Mouse (Mus musculus): ENCODE measurements around the gene 1810055G02Rik. TPM values are rescaled to one million over a fixed set of nuclear protein-coding genes. Genes with fewer than 3 reads are reported as not detected.

1810055G02Rik gene
- polyA plus RNA-seq, 1 experiment from 2014 or later = 38.6 TPM

GRCm38 (mm10) chr19:3706258-3706657 lies 1.8 kb upstream of the 1810055G02Rik start:
- H3K9ac ChIP-seq (ENCODE audit: low read depth, low read length) = no peak overlapping the region
- ATAC-seq (ENCODE audit: low FRiP score, low TSS enrichment) = no peak
- no peak overlapping the region for H3K4me3 ChIP-seq (ENCODE audit: low read length)
- WGBS = 57% methylated on average over 1 of the region's 1 CpGs
- no peaks in the 10 kb centered on the region for H3K27me3 ChIP-seq (ENCODE audit: control insufficient read depth, insufficient read depth, low read length)
- peaks cover 9% of the 10 kb centered on the region; the same call in 1 of the 2 replicates for H3K4me1 ChIP-seq (ENCODE audit: control insufficient read depth, insufficient read depth, low read length)
- H3K27ac ChIP-seq (ENCODE audit: low read depth, low read length) = no peak overlapping the region
- no peak overlapping the region for H3K4me2 ChIP-seq (replicated peaks; ENCODE audit: low read depth, low read length)
- no peaks in the 10 kb centered on the region for H3K9me3 ChIP-seq (ENCODE audit: control insufficient read depth, low read length)
- peaks cover under 1% of the 10 kb centered on the region; the same call in 1 of the 2 replicates for H3K36me3 ChIP-seq (ENCODE audit: control insufficient read depth, insufficient read depth, low read length)

DNA sequence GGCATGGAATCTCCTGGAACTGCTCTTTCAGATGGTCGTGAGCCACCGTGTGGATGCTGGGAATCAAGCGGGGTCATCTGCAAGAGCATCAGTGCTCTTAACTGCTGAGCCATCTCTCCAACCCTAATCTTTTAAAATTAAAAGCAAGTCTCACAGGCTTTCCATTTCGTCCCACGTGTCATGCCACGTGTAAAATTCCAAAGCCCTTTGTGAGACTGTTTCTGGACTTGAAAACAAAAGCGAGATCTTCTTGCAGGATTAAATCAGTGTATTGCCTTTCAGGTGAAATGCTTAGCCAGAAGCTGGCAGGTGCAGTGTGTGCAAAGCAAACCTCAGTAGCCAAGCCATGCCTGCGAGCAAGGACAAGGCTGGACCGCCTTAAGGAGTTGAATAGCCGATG lies 540 bp upstream of the 1810055G02Rik start:
- H3K27me3 ChIP-seq (ENCODE audit: control insufficient read depth, insufficient read depth, low read length) = no peaks in the 10 kb centered on the region
- no peaks in the 10 kb centered on the region for H3K9me3 ChIP-seq (ENCODE audit: control insufficient read depth, low read length)
- WGBS = 38% methylated on average over 10 of the region's 10 CpGs
- no peak for ATAC-seq (ENCODE audit: low FRiP score, low TSS enrichment)
- H3K4me1 ChIP-seq (ENCODE audit: control insufficient read depth, insufficient read depth, low read length) = peaks cover 9% of the 10 kb centered on the region; the same call in 1 of the 2 replicates
- peak overlapping the region; percentile 86 for H3K27ac ChIP-seq (ENCODE audit: low read depth, low read length)
- H3K4me2 ChIP-seq (replicated peaks; ENCODE audit: low read depth, low read length) = peak overlapping the region; percentile 68
- peak overlapping the region; percentile 81 for H3K9ac ChIP-seq (ENCODE audit: low read depth, low read length)
- H3K36me3 ChIP-seq (ENCODE audit: control insufficient read depth, insufficient read depth, low read length) = peaks cover 5% of the 10 kb centered on the region; the same call in 1 of the 2 replicates
- H3K4me3 ChIP-seq (ENCODE audit: low read length) = peak overlapping the region; percentile 86

DNA sequence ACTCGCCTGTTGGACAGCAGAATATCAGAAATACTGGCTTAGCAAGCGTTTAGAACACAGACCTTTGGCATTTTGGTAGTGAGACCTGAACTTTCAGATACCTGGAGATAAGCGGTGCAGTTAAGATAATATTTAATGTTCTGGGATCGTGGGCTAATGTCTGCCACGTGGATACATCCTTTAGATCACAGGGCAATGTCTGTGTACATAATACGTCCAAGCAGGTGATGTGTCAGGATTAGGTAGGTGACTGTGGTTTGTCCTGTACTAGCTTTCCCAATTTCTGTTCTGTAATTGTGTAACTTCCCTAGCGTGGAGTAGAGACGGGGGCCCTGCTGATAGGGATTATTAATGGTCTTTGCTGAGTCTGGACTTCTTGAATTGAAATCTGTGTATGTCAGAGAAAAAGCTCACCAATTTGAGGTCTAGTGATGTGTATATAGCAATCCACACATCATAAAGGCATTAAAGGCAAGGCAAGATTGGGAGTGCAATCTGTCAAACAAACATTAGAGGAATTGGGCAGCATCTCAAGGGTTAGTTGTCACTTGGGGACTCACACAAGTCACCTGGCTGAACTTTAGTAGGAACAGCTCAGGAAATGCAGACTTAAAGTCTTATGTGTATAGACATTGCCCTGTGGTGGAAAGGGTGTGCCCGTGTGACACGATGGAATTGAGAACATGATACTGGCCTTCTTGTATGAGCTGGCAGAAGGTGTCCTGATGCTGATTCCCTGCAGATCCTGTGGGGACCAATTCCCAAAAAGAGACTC lies 1.1 kb downstream of the 1810055G02Rik start:
- Histone ChIP-seq H3K4me3 (ENCODE audit: low read length) (peak overlapping the region; percentile 86), H3K9me3 (ENCODE audit: control insufficient read depth, low read length) (no peaks in the 10 kb centered on the region), H3K27me3 (ENCODE audit: control insufficient read depth, insufficient read depth, low read length) (no peaks in the 10 kb centered on the region), H3K36me3 (ENCODE audit: control insufficient read depth, insufficient read depth, low read length) (peaks cover 6% of the 10 kb centered on the region; the same call in 1 of the 2 replicates), H3K9ac (ENCODE audit: low read depth, low read length) (peak overlapping the region; percentile 81), H3K27ac (ENCODE audit: low read depth, low read length) (peak overlapping the region; percentile 86; the same call in 1 of the 2 replicates), H3K4me2 (replicated peaks; ENCODE audit: low read depth, low read length) (peak overlapping the region; percentile 68), H3K4me1 (ENCODE audit: control insufficient read depth, insufficient read depth, low read length) (peaks cover 9% of the 10 kb centered on the region; the same call in 1 of the 2 replicates)
- 38% methylated on average over 10 of the region's 10 CpGs for WGBS
- ATAC-seq (ENCODE audit: low FRiP score, low TSS enrichment) = no peak

DNA sequence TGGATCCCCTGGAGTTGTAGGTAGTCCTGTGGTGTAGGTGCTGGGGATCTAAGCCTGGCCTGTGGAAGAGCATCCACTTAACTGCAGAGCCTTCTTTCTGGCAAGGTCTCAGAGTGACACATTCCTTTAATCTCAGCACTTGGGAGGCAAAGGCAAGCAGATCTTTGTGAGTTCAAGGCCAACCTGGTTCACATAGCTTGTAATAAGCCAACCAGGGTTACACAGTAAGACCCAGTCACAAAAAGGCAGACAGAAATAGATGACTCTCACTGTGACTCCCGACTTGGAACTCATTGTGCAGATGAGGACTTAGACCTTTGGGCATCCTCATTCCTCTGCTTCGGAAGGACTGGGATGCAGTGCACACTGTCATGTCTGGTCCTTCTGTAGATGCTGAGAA lies 2.3 kb downstream of the 1810055G02Rik start:
- Histone ChIP-seq H3K9ac (ENCODE audit: low read depth, low read length) (no peak overlapping the region), H3K4me1 (ENCODE audit: control insufficient read depth, insufficient read depth, low read length) (peaks cover 9% of the 10 kb centered on the region; the same call in 1 of the 2 replicates), H3K4me3 (ENCODE audit: low read length) (no peak overlapping the region), H3K9me3 (ENCODE audit: control insufficient read depth, low read length) (no peaks in the 10 kb centered on the region), H3K27ac (ENCODE audit: low read depth, low read length) (no peak overlapping the region), H3K36me3 (ENCODE audit: control insufficient read depth, insufficient read depth, low read length) (peaks cover 15% of the 10 kb centered on the region; the same call in 1 of the 2 replicates), H3K4me2 (replicated peaks; ENCODE audit: low read depth, low read length) (no peak overlapping the region), H3K27me3 (ENCODE audit: control insufficient read depth, insufficient read depth, low read length) (no peaks in the 10 kb centered on the region)
- no peak for ATAC-seq (ENCODE audit: low FRiP score, low TSS enrichment)
- 88% methylated on average over 2 of the region's 2 CpGs for WGBS

GRCm38 (mm10) chr19:3714381-3714780 lies 6.3 kb downstream of the 1810055G02Rik start:
- Histone ChIP-seq H3K9me3 (ENCODE audit: control insufficient read depth, low read length) (no peaks in the 10 kb centered on the region), H3K27me3 (ENCODE audit: control insufficient read depth, insufficient read depth, low read length) (no peaks in the 10 kb centered on the region), H3K4me3 (ENCODE audit: low read length) (no peak overlapping the region), H3K27ac (ENCODE audit: low read depth, low read length) (no peak overlapping the region), H3K4me1 (ENCODE audit: control insufficient read depth, insufficient read depth, low read length) (peaks cover 2% of the 10 kb centered on the region; the same call in 1 of the 2 replicates), H3K9ac (ENCODE audit: low read depth, low read length) (no peak overlapping the region), H3K36me3 (ENCODE audit: control insufficient read depth, insufficient read depth, low read length) (peaks cover 40% of the 10 kb centered on the region), H3K4me2 (replicated peaks; ENCODE audit: low read depth, low read length) (no peak overlapping the region)
- no peak for ATAC-seq (ENCODE audit: low FRiP score, low TSS enrichment)
- 95% methylated on average over 6 of the region's 6 CpGs for WGBS

DNA sequence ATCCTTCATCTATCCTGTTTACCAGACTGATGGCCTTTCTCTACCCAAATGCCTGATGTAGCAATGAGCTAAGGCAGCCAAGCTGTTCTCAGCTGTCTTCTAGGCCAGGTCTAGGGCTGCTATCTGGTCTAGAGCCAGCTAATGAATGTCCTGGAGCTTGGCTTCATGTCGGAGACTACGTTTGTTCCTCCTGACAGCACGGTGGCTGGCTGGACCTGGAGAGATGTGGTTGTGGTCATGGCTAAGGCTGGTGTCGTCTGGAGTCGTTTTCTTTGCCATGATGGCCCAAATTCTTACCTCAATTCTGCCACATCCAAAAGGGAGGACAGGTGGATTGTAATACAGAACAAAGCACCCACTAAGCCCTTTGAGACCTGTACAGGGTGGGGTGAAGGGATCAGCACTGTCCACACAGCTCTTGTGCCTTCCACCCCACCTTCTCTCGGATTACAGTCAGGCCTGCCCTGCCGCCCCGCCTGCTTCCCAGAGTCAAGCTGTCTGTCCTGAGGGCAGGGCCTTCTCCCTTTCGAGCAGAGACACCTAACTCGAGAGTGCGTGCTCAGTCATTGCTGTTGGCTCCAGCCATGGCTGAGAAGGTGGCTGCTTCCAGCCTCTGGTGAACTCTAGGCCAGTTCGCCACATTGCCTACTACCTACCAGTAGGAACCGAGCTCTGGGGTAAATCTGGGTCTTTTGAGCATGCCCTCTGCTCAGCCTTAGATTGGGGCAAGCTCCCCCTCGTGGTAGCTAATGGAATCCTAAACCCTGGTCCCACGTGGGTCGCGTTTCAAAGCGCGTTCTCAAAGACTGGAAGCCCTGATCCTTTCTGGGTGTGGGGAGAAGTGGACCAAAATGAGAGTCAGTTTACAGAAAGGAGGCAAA lies 10.6 kb downstream of the 1810055G02Rik start:
- peak; percentile 86 for ATAC-seq (ENCODE audit: low FRiP score, low TSS enrichment)
- peak overlapping the region; percentile 37 for H3K4me3 ChIP-seq (ENCODE audit: low read length)
- H3K4me1 ChIP-seq (ENCODE audit: control insufficient read depth, insufficient read depth, low read length) = no peaks in the 10 kb centered on the region
- H3K36me3 ChIP-seq (ENCODE audit: control insufficient read depth, insufficient read depth, low read length) = peaks cover 35% of the 10 kb centered on the region
- 37% methylated on average over 19 of the region's 19 CpGs for WGBS
- peak overlapping the region; percentile 42 for H3K9ac ChIP-seq (ENCODE audit: low read depth, low read length)
- no peak overlapping the region; the same call in 1 of the 2 replicates for H3K27ac ChIP-seq (ENCODE audit: low read depth, low read length)
- H3K4me2 ChIP-seq (replicated peaks; ENCODE audit: low read depth, low read length) = peak overlapping the region; percentile 72
- H3K9me3 ChIP-seq (ENCODE audit: control insufficient read depth, low read length) = no peaks in the 10 kb centered on the region; the same call in 1 of the 2 replicates
- no peaks in the 10 kb centered on the region for H3K27me3 ChIP-seq (ENCODE audit: control insufficient read depth, insufficient read depth, low read length)

DNA sequence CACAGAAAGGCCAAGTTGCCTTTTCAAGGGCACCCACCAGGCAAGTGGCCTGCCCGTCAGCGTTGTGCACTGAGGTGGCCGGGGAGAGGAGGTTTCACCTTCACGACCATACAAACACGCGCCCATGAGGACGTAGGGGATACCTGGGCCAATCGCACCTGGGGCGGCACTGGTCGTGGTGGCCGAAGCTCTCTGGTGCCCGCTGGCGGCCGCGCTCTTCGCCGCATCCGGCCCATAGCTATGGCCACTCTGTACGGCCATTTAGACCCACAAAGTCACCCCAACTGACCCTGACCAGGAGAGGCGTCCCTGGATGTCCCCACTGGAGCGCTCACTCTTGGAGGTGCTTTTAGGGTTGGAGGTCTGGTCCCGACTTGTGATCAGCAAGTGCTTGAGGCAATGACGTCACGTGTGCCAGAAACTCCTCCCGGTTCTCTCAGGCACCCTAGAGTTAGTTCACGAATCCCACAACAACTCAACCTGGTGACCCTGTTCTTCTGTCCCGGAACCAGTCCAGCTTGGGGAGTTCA lies 11.3 kb downstream of the 1810055G02Rik start:
- WGBS = 4% methylated on average over 27 of the region's 27 CpGs
- peak; percentile 86 for ATAC-seq (ENCODE audit: low FRiP score, low TSS enrichment)
- H3K36me3 ChIP-seq (ENCODE audit: control insufficient read depth, insufficient read depth, low read length) = peaks cover 31% of the 10 kb centered on the region
- peak overlapping the region; percentile 37 for H3K4me3 ChIP-seq (ENCODE audit: low read length)
- no peaks in the 10 kb centered on the region; the same call in 1 of the 2 replicates for H3K9me3 ChIP-seq (ENCODE audit: control insufficient read depth, low read length)
- H3K9ac ChIP-seq (ENCODE audit: low read depth, low read length) = peak overlapping the region; percentile 42
- H3K4me1 ChIP-seq (ENCODE audit: control insufficient read depth, insufficient read depth, low read length) = no peaks in the 10 kb centered on the region
- H3K27ac ChIP-seq (ENCODE audit: low read depth, low read length) = no peak overlapping the region
- H3K4me2 ChIP-seq (replicated peaks; ENCODE audit: low read depth, low read length) = peak overlapping the region; percentile 72
- H3K27me3 ChIP-seq (ENCODE audit: control insufficient read depth, insufficient read depth, low read length) = no peaks in the 10 kb centered on the region

DNA sequence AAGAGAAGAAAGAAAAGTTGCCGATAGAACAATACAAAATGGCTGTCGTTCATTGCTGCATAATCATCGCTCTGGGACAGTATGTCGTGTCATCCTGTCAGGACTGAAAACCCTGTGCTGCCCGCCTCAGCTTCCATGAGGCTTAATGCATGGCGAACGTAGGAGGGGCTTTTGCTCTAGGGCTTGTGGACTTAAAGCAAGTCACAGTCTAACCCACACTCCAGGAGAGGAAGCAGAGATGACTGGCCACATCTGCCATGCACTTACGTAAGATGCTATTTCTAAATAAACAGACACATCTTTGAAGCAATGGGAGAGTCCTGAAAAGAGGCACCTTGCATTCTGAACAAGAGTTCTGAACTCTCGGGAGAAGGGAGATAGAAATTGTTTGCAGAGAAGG lies 15.1 kb downstream of the 1810055G02Rik start:
- Histone ChIP-seq H3K4me3 (ENCODE audit: low read length) (no peak overlapping the region), H3K27ac (ENCODE audit: low read depth, low read length) (no peak overlapping the region), H3K27me3 (ENCODE audit: control insufficient read depth, insufficient read depth, low read length) (no peaks in the 10 kb centered on the region), H3K4me2 (replicated peaks; ENCODE audit: low read depth, low read length) (no peak overlapping the region), H3K9ac (ENCODE audit: low read depth, low read length) (no peak overlapping the region), H3K36me3 (ENCODE audit: control insufficient read depth, insufficient read depth, low read length) (no peaks in the 10 kb centered on the region), H3K9me3 (ENCODE audit: control insufficient read depth, low read length) (no peaks in the 10 kb centered on the region; the same call in 1 of the 2 replicates), H3K4me1 (ENCODE audit: control insufficient read depth, insufficient read depth, low read length) (no peaks in the 10 kb centered on the region)
- no peak for ATAC-seq (ENCODE audit: low FRiP score, low TSS enrichment)
- WGBS = 91% methylated on average over 9 of the region's 9 CpGs
